Mouse (Mus musculus) c-Kit-positive CD71-positive TER-119-positive erythroid progenitor cells, embryonic 14.5 days (primary cell): Measurements from ENCODE around the gene Pilra.
A peak's percentile ranks its signal among the peaks of the same experiment; 100 is the strongest.

Experiments used
- DNase-seq: peaks from one replicate; pipeline ENCODE4 v3.0.0-alpha.2; 2013; ENCODE audit warnings: low spot score

Pilra gene

DNA sequence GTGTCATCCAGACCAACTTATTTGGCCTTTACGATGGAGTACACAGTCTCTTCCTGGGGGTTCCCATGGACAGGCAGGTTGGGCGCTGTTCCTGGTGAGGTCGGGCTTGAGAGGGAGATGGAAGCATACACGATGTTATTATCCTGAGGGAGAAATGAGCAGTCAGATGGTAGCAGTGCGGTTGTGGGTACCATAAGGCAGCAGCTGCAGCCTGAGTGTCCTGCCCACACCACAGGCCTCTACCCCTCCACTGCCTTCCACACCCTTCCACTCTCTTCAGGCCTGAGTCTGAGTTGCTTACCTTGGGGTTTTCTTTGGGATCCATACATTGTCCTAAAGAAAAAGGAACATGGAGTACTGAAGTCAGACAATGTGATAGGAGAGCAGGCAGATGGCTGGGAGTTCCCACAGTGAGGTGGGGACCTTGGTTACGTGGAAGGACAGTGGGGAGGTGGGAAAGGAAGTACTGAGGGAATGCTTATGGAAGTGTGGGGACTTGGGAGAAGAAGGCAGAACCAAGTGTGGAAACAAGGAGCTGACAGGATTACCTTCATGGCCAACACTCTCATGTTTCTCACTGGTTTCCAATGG lies 12.5 kb downstream of the Pilra start:
- no peak for DNase-seq

DNA sequence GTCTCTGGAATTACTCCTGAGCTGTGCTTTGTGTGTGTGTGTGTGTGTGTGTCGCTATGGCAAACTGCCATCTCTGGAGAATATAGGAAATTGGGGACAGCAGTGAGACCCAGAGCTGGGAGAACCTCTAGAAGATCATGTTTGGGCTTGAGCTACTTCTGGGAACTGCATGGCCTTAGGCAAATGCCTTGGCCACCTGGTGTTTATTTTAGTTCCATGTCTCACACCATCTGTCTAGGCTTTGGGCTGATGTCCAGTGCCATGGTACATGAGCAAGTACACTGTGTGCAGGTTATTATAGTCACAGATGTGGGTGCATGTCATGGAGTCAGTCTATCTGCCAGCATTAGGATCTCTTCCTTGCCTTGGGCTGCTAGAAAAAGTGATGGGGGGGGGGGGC lies 13.5 kb downstream of the Pilra start:
- no peak for DNase-seq

DNA sequence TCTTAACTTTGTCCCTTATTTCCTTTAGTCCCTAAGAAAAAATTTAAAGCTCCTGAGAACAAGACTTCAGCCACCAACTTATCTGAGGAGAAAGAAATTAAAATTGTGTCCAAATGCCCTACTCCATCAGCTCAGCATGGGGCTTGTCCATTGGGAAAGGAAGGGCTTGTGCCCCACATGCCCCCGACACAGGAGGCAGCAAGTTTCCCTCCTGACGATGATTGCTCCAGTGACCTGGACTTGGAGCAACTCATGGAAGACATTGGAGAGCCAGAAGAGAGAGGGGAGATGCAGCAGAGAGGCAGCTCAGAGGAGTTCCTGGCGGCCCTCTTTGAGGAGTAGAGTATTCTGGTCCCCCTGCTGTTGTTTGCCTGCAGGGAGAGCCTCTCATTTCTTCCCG lies 14.0 kb downstream of the Pilra start:
- DNase-seq = no peak

DNA sequence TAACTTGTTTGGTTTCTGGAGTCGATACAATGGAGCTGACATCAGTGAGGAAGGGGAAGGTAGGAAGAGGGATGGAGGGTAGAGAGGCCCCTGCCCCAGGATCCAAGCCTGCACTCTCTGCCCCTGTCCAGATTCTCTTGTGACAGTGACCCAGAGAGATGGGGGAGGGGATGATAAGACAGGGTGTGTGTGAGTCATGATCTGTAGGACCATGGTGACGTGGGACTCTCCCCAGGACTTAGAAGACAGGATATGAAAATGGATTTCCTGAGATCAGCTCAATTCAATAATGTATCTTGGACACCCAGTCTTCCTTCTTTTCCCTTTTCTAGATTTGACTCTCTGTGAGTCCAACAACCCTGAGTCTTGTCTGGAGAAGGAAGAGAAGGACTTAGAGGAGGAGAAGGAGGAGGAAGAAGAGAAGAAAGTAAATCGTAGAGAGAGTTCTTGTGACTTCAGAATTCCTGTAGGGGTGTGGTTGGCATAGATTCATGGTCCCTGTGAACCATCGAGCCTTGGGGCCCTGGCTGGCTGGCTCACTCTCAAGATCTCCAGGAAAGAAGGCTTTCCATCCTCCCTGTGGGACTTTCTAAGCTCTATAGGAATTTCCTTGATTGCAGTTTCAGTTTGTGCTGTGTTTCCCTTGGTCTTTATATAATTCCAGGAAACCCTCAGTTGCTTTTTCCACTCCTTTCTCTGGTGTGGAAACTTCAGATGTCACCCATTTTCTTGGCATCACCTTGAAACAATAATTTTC lies 18.4 kb downstream of the Pilra start:
- DNase-seq = no peak

DNA sequence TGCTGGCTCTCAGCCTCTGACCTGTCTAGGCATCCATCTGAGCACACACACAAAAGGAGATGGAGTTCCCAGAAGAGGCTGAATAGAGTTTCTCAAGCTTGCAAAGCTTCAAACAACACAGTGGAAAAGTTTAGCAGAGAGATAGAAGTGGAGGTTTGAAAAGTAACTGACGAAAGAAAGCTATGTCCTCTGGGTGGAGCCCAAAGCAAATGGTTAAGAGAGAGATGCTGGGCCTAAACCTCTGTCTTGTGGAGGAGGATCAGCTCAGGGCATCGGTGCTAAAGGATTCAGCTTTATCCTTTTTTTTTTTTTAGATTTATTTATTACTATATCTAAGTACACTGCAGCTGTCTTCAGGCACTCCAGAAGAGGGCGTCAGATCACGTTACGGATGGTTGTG lies 27.8 kb downstream of the Pilra start:
- no peak for DNase-seq

DNA sequence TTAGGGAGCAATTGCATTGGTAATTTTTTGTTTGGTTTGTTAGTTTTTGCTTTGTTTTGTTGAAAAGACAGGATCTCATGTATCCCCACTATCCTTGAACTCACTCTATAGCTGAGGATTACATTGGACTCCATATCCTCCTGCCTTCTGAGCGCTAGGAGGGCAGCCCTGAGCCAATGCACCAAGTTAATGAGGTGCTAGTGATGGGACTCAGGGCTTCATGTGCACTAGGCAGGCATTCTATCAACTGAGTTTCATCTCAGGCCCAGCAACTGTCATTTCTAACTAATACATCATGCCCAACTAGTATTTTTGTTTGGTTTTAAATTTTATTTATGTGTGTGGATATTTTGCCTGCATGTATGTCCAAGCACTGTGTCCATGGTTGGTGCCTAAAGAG lies 29.9 kb downstream of the Pilra start:
- DNase-seq = no peak

DNA sequence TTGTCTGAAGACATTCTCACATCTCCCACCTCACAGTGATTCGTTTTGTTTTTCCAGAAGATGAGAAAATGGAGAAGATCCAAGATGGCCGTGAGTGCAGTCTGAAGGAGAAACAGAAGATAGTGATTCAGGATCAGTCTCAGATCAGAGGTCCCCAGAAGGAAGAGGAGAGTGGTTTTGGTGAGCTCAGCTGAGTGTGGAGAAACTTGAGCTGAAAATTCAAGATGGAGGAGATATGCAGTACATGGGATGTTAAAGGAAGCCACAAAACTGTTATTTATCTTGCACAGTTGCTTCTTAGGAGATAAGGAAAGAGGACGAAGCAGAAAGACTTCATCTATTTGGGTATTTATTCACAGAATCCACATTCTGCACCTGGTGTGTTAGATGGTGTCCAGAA lies 35.2 kb downstream of the Pilra start:
- no peak for DNase-seq

DNA sequence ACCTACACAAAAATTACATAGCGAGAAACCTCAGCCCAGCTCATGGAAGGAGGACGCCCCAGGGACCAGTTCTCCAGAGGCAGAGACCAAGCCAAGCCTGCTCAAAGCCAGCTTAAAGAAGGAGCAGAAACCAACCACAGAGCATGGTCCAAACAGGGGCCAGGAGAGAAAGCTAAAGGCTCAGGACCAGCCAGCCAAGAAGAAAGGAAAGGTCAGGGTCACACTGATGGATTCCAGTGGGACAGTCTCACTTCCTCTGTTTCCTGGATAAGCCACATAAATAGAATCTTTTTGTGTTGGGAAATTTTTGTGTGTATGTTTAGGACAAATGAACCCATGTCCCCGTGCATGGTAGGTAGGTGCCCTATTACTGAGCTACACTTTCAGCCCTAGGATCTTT lies 39.5 kb downstream of the Pilra start:
- DNase-seq = no peak

DNA sequence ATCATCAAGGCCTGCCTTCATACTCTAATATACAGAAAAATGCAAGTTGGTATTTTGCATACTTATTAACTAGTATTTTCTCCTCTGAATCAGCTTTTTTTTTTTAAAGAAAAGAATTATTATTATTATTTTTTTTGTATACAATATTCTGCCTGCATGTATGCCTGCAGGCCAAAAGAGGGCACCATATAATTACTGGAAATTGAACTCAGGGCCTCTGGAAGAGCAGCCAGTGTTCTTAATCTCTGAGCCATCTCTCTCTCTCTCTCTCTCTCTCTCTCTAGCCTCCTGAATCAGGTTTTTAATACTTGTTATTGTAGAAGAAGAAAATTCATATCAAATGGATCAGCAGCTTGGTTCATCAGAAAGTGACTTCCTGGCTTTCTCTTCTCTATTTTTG lies 44.5 kb downstream of the Pilra start:
- no peak for DNase-seq

DNA sequence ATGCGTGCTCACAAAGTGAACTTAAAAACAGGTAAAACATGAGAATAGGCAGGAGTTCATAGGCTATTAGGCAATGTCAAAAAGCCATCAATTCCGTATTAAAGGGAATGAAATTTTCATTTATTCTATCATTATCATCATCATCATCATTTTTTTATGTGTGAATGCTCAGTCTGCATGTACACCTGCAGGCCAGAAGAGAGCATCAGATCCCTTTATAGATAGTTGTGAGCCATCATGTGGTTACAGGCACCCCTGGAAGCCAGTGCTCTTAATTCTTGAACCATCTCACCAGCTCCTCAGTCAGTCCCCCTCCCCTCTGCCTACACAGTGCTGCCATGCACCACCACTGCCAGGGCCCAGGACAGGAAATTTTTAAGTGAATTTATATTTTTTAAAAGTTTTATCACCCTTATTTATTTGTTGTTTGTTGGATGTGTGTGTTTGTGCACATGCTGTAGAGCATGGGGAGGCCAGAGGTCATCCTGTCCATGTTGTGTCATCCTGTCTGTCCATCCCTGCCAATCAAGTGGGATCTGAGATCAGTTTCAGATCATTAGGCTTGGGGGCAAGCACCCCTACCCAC lies 47.0 kb downstream of the Pilra start:
- DNase-seq = no peak

DNA sequence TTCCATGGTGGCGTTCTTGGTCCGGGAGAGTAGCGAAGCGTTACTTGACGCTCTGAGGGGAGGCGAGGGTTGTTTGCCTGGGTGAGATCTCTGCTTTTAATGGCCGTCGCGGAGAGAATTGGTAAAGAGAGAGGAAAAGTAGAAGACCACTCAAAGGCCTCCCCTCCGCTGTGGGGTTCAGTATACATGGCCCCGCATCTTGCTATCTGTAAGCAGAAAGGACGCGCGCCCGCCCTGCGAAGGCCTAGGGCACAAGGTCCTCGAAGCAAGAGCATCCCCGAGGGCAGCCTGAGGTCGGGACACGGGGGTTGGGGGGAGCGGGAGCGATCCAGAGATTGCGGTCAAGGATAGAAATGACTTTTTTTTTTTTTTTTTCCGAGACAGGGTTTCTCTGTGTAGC lies 47.9 kb downstream of the Pilra start:
- no peak for DNase-seq

DNA sequence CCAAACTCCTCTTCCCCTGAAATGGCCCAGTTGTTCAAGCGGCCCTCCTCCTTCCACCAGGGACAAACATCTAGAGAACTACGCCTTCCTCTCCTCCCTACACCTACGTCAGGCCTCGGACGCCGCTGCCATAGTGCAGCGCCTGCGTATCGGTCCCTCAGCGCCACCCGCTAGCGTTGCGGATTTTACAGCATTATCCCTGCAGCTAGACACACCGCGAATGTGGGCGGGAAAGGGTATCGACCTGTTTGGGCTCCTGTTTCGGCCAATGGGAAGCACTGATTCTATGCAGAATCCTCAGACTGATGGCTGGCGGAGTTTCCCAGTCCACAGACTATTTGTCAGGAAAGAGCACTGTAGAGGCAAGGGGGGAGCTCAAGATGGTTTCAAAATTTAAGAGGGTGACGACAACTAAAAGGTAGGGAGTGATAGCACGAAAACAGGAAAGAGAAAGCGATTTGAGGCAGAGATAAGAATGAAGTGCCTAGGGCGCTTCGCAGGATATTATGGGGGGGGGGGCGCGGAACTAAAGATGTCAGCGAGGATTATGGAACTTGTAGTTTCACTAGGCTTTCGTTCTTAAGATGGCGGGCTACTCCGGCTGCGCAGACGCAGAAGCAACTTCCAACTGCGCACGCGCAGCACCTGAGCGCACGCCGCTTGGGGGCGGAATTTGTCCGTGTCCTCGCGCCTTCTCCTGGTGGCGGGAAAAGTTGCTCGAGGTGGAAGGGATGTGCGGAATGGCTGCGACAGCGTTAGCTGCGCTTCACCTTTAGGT lies 48.7 kb downstream of the Pilra start, which contains the start of the genes Mepce and Zcwpw1:
Gene Mepce (minus strand): TSS at position 505 of the 778 bp plus-strand sequence.
Gene Zcwpw1 (plus strand): TSS at position 648 of the 778 bp plus-strand sequence.
- DNase-seq = peak; percentile 95

DNA sequence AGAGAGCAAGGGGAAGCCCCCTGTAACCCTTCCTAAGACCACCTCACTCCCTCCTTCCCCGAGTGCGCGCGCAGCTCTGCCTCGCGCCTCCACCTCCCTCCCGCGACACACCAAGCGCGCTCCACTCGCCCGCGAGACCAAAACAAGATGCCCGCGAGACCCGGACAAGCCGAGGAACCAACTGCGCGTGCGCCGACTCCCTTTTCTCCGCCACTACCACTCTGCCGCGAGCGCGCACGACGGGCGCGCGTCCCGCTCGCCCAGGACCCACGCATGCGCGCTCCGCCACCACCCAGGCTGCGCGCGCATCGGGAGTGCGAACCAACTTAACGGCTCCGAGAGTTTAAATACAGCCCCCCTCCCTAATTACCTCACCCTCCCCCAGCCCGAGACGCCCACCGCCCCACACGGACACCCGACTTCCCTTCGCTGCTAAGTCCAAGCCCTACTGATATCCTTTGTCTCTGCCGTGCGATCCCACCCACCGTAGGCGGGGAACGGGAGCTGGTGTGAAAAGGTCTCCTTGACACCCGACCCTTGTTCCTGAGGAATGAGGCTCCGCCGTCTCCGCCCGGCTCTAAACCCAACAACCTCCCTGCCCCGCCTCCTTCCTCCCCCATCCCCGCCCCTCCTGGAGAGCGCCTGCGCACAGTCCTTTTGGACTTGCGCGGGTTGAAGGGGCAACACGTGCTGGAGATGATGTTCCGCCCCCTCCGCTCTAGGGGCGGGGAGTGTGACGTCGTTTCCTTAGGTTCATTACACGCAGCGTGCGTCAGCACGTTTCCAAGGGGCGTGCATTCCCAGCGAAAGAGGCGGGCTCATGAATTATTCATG lies 49.8 kb downstream of the Pilra start:
- peak; percentile 100 for DNase-seq

DNA sequence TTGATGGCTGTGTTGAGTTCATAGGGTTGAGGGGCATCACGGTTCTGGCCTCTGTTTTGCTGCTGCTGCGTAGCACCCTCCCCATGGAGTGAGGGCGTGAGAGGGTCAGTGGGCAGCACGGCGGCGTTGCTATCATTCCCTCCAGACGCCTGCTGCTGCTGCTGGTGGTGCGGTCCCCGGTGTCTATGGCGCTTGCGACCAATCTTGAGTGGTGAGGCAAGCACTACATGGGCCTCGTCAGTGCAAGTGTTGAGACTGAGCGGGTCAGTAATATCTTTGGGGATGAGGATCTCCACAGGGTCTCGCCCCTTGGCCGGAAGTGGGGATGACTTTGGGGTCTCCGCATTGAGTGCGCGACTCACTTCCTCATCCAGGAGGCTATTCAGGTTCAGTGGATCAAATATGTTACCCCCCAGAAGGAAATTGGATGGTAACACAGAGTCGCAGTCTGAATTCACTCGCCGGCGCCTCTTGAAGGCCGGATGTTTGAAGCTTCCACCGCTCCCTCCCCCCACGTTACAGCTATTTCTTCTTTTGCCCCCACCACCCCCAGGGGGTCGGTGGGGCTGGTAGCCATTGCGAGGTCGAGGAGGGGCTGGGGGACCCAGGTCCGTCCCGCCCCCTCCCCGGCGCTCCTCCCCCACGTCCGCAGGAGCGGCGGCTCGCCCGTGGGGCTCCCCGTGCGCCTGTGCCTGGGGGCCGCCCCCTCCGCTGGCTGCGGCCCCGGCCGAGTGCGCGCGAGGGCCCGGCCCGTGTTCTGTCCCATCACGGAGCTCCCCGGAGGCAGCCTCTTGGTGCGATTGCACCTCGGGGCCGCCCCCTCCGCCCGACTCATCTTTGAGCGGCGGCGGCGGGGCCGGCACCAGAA lies 50.7 kb downstream of the Pilra start:
- DNase-seq = no peak

DNA sequence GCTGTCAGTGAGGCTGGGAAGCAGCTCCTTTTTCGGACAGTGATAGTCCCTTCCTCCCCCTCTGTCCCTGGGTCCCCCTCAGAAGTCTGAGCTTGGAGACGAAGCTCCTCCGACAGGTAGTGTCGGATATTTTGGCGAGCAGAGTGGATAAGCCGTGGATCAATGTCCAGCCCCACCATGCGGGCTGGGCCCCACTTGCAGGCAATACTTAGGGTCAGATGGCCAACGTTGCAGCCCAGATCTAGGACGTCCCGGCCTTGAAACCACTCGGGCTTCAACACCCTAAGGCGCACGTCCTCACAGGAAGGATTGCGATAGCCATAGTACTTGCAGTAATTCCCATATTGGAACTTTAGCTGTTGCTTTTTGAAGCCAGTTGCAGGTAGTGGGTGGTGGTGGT lies 51.5 kb downstream of the Pilra start:
- no peak for DNase-seq

DNA sequence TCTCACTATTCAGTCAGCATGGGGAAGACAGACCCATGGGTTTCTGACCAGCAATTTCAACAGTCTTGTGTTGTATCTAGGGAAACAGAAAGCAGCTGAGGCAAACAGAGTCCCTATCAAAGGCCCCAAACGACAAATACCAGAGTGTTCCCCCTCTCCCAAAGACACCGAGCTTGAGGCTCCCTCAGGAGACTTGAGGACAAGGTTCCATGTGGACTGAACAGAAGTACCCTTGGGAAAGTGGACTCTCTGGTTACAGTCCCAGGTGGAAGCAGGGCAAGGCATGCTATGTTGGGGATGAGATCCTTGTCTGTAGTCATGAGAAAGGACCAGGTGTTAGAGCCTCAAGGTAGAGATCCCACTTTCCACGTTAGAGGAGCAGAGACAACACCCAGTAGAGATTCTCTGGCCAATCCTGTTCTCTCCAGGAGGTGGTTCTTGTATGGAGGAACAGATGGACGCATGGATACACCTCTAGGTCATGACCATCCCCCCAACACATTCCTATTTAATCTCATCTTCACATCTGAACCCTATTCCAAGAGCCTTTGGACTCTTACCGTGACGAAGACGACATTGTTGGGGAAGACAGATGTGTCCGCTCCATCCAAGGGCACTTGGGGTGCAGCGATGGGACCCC lies 52.1 kb downstream of the Pilra start:
- DNase-seq = no peak

DNA sequence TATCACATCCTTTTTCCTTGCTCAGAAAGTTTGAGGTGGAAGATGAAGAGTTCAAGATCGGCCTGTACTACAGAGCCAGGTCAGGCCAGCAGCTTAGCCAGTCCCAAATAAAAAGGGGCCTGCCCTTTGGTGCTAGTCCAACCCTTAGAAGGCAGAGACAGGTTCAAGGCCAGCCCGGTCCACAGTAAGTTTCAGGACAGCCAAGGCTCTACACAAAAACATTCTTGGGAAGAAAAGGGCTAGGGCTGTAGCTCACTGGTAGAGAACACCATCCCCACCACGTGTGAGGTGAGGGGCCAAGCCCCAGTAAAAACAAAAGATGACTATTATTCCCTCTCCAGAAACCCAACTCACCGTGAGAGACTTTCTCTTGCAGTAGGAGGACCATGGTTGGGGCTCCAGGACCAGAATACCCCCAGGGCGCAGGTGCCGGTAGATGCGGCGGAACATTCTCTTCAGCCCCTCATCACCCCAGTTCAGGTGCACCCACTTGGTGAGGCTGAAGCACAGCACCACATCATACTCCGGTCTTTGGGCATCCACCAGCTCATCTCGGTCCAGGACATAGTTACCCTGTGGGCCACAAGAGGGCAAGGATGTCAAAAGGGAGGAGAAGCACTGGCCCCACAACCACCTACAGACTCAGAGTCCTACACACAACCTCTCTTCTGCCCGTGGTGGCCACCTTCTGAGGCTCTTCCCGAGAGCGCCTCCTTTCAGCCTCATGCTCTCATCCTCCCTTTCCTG lies 53.1 kb downstream of the Pilra start:
- DNase-seq = no peak

DNA sequence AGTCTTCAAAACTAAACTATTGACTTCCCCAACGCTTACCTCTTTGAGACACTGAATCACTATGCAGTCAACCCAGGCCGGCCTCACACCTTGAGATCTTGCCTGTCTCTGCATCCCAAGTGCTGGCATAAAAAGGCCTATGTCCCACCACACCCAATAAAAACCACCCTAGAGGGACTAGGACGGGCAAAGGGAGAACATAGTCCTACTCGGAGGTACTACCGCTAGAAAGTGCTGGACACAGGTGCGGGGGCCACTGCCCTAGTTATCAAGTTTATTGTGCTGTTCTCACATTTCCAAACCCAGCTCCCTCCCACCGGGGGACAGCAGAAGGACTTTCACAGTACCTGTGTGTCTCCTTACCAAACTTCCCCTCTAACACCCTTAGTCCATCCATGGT lies 54.4 kb downstream of the Pilra start:
- DNase-seq = no peak

DNA sequence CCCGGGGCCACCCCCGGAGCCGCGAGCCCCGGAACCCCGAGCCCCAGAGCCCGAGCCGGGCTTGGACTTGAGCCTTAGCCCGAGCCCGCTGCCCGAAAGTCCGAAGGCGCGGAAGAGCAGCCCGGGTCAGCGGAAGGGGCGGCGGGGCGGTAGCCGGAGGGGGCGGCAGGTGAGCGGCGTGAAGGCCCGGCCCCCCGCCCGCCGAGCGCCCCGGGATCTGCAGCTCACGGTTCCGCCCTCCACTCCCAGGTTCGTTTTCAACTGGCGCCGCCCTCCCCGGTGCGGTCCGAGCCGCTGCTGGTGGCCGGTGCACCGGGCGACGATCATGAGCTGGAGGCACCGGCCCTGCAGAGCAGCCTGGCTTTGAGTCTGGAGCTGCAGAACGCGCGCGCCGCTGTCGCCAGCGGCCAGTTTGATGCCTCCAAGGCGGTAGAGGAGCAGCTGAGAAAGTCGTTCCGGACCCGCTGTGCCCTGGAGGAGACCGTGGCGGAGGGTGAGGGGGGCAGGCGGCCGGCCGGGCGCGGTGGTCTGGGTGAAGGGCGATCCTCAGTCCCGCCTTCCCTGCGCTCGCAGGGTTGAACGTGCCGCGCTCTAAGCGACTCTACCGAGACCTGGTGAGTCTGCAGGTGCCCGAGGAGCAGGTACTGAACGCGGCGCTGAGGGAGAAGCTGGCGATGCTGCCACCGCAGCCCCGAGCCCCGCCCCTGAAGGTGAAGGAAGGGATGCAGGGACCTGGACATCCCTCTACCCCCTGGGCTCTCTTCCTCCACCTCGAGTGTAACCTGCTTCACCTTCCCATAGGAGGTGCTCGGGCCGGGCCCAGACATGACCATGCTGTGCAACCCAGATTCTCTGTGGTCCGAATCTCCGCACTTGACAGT lies 56.8 kb downstream of the Pilra start:
- no peak for DNase-seq
